Mouse (Mus musculus): ENCODE measurements around the gene Appl2.

DNA sequence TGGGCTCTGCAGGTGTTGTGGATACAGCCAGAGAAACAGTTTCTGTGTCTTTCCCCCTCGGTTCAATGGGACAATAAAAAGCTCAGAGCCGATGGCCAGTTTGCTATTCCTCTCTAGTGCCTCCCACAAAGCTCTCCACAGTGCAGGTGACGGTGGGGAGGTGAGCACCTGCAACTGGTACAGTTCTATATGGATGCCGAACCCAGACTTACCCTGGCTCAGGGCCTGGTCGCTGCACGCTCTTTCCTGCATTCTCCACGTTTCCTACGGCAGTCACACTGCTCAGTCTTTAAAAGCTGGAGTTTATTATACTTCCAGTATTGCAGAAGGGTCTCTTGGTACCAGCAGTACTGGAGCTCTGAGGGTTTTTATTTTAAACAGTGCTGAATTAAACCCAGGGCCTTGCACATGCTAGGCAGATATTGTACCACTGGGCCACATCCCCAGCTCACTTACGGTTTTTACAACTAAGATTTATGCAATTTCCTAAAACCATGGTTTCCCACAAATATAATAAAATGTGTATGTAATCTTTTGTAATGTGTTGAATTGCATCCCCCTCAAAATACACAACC, 21.3 kb downstream of the Appl2 start:
- no peak for TF ChIP-seq CTCF (IDR thresholded peaks at IDR 0.05; ENCODE audit: control insufficient read depth, insufficient read depth, insufficient replicate concordance, low read depth, low read length)
- TF ChIP-seq POLR2A (IDR thresholded peaks at IDR 0.05; ENCODE audit: control insufficient read depth, low read depth, low read length), result no peak

Data from testis, adult 2 months (tissue).